22 mouse cellular contexts compared by ENCODE assay signal in the genomic region with DNA sequence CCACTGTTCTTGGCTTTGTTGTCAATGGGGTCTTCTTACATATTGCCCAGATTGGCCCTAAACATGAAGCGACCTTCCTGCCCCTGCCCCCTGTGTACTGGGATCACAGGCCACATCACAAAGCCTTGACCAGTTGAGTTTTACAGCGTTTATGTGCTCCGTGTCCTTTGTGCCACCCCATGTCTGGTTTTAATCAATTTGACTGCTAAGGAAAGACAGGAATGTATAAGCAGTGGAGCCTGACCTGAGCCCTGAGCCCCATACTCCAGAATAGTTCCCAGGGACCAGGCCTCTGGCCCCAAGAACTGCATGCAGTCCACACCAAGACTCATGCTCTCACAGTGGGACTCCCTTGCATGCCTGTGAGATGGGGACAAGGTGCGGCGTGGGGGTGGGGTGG. TPM values are rescaled to one million over a fixed set of nuclear protein-coding genes. Genes with fewer than 3 reads are reported as not detected.
A peak's percentile ranks its signal among the peaks of the same experiment; 100 is the strongest.
DNase-seq lines count a peak whose midpoint lies in the region; ATAC-seq lines count a peak whose summit lies in the region.
"Had no signal": no experiment of that assay in that cellular context is flagged by ENCODE, and none has a peak within 500 bp of the region (broad histone marks: within the 10 kb centered on the region; RNA-seq: fewer than 3 reads in every experiment).

No protein-coding gene starts in this region.

- H3K4me3 ChIP-seq in embryonic facial prominence, embryonic 12.5 days = no peak overlapping the region
- H3K4me3 ChIP-seq in limb, embryonic 11.5 days (ENCODE audit: low read depth, low read length) = no peak overlapping the region
- H3K4me3 ChIP-seq: embryonic facial prominence, embryonic 15.5 days; erythroblast, embryonic 14.5 days; forebrain, embryonic 15.5 days; heart, adult 2 months; heart, embryonic 12.5 days had no signal

- no peaks in the 10 kb centered on the region for H3K9me3 ChIP-seq in embryonic facial prominence, embryonic 12.5 days
- H3K9me3 ChIP-seq in limb, embryonic 11.5 days (ENCODE audit: control insufficient read depth, low read length) = no peaks in the 10 kb centered on the region
- H3K9me3 ChIP-seq: embryonic facial prominence, embryonic 15.5 days; forebrain, embryonic 15.5 days; heart, embryonic 12.5 days had no signal

- no peak overlapping the region for H3K4me2 ChIP-seq in embryonic facial prominence, embryonic 12.5 days (replicated peaks)
- no peak overlapping the region for H3K4me2 ChIP-seq in limb, embryonic 11.5 days (ENCODE audit: low read depth, severe bottlenecking)
- H3K4me2 ChIP-seq: embryonic facial prominence, embryonic 15.5 days; forebrain, embryonic 15.5 days; heart, embryonic 12.5 days had no signal

- H3K4me1 ChIP-seq in embryonic facial prominence, embryonic 12.5 days = peaks cover 14% of the 10 kb centered on the region
- peaks cover 14% of the 10 kb centered on the region for H3K4me1 ChIP-seq in limb, embryonic 11.5 days (ENCODE audit: control insufficient read depth, insufficient read depth, low read length)
- H3K4me1 ChIP-seq: forebrain, embryonic 15.5 days had no signal

- H3K27ac ChIP-seq in embryonic facial prominence, embryonic 12.5 days = 0 out of 2 replicates have a peak overlapping the region, but pooled peaks have one; percentile 46
- H3K27ac ChIP-seq in limb, embryonic 11.5 days (replicated peaks; ENCODE audit: low read depth, low read length) = no peak overlapping the region
- H3K27ac ChIP-seq: embryonic facial prominence, embryonic 15.5 days; forebrain, embryonic 15.5 days; heart, adult 2 months had no signal

- no peak overlapping the region for H3K9ac ChIP-seq in embryonic facial prominence, embryonic 12.5 days
- H3K9ac ChIP-seq in limb, embryonic 11.5 days (ENCODE audit: low read length) = no peak overlapping the region; the same call in 1 of the 2 replicates
- H3K9ac ChIP-seq: embryonic facial prominence, embryonic 15.5 days; forebrain, embryonic 15.5 days; heart, embryonic 12.5 days had no signal

- DNase-seq in embryo, embryonic 10.5 days (ENCODE audit: low spot score) = peak; percentile 43
- DNase-seq in embryo, embryonic 11 days = peak; percentile 54
- peak; percentile 47 for DNase-seq in limb, embryonic 11.5 days (ENCODE audit: low spot score)
- no peak for DNase-seq in urinary bladder, postnatal 14 days (ENCODE audit: low spot score)
- DNase-seq in heart, adult 9 months (ENCODE audit: low spot score in 2 of 2) = no peak
- DNase-seq in adrenal gland, adult 2 months = no peak
- DNase-seq: adrenal gland, adult 8-10 months; adrenal gland, postnatal 36 days; cerebellum, adult 2 months; cerebellum, postnatal 14 days; gastrocnemius, postnatal 14 days; heart, adult 2 months; kidney, adult 2 months had no signal

- H3K27me3 ChIP-seq in embryonic facial prominence, embryonic 12.5 days = no peaks in the 10 kb centered on the region
- H3K27me3 ChIP-seq in limb, embryonic 11.5 days (ENCODE audit: control insufficient read depth, insufficient read depth, low read length) = no peaks in the 10 kb centered on the region
- H3K27me3 ChIP-seq: embryonic facial prominence, embryonic 15.5 days; forebrain, embryonic 15.5 days had no signal

- no peaks in the 10 kb centered on the region for H3K36me3 ChIP-seq in embryonic facial prominence, embryonic 12.5 days
- no peaks in the 10 kb centered on the region for H3K36me3 ChIP-seq in limb, embryonic 11.5 days (ENCODE audit: control insufficient read depth, insufficient read depth, low read length)
- H3K36me3 ChIP-seq: embryonic facial prominence, embryonic 15.5 days; forebrain, embryonic 15.5 days; heart, embryonic 12.5 days had no signal

- no peak for ATAC-seq in embryonic facial prominence, embryonic 12.5 days (ENCODE audit: insufficient number of reproducible peaks, insufficient read depth, low FRiP score, low TSS enrichment)
- 0 out of 2 replicates have a peak, but pooled peaks have one; percentile 31 for ATAC-seq in limb, embryonic 11.5 days (ENCODE audit: insufficient number of reproducible peaks, low FRiP score, low TSS enrichment, low read depth)
- ATAC-seq: forebrain, embryonic 15.5 days; hindbrain, embryonic 16.5 days had no signal

- WGBS in embryonic facial prominence, embryonic 12.5 days = 48% methylated on average over 5 of the region's 5 CpGs
- 39% methylated on average over 5 of the region's 5 CpGs for WGBS in limb, embryonic 11.5 days

RNA-seq across cellular contexts. Expression of gene Cdh15, which starts 27.4 kb away (rescaled TPM):
- polyA plus RNA-seq in embryonic facial prominence, embryonic 12.5 days (2016; fragmentation: Nextera tagmentation; extraction: Ambion mirVana) = 11.3 and 11.7 TPM in 2 replicates
- 6.8 and 7.6 TPM in 2 replicates for polyA plus RNA-seq in limb, embryonic 11.5 days (2014; fragmentation: Nextera tagmentation; extraction: Ambion mirVana)
- under 1 TPM; 0.79 to 0.95 TPM for total RNA-seq in adrenal gland, adult 2 months (2021)
- 0.72 and 0.79 TPM in 2 replicates for polyA plus RNA-seq in adrenal gland, adult 2 months (2012; rRNA removed)
- total RNA-seq: common myeloid progenitor, adult 5-6 weeks; heart, adult 2 months; heart, postnatal 25 days had no signal
- polyA plus RNA-seq: erythroblast, embryonic 14.5 days; gonadal fat pad, adult 2 months; heart, adult 2 months had no signal

Comparison
In these comparisons a context has a peak if more than half of its experiments do, and no peak if none do; other contexts are left out.
1. DNase-seq: peak in embryo, embryonic 10.5 days (single experiment), embryo, embryonic 11 days (single experiment) and limb, embryonic 11.5 days (single experiment); none in urinary bladder, postnatal 14 days (single experiment), heart, adult 9 months (0 of 2) and adrenal gland, adult 2 months (single experiment).